Mouse (Mus musculus) MEL (cell line): ENCODE results near the gene Mybpc2.

Experiments
- CTCF ChIP-seq, 3 experiments: IDR thresholded peaks in 2 of 3; conservative IDR thresholded peaks in 1 of 3; 2 replicates each; pipeline ENCODE4 v1.5.1; 2011 to 2012; ENCODE audit warnings: low read length in 3 of 3, low read depth in 2 of 3, mild to moderate bottlenecking in 2 of 3, improper control_type of control experiment in 1 of 3, inconsistent platforms in 1 of 3, mixed read lengths in 1 of 3, moderate library complexity in 1 of 3; ENCODE audit not compliant: control insufficient read depth in 1 of 3, insufficient read depth in 1 of 3, poor library complexity in 1 of 3, severe bottlenecking in 1 of 3
- E2F4 ChIP-seq: IDR thresholded peaks from 2 replicates; pipeline ENCODE4 v1.6.1; 2011; ENCODE audit warnings: low read depth, low read length, improper control_type of control experiment, borderline replicate concordance
- EP300 ChIP-seq, 2 experiments: IDR thresholded peaks; 2 replicates each; pipeline ENCODE4 v1.6.1; 2011; ENCODE audit warnings: improper control_type of control experiment in 2 of 2, low read length in 2 of 2, low read depth in 1 of 2, mild to moderate bottlenecking in 1 of 2
- HCFC1 ChIP-seq: IDR thresholded peaks from 2 replicates; pipeline ENCODE4 v1.6.1; 2012; ENCODE audit warnings: low read depth, mild to moderate bottlenecking, inconsistent platforms, low read length, improper control_type of control experiment, moderate library complexity
- JUND ChIP-seq: IDR thresholded peaks from 2 replicates; pipeline ENCODE4 v1.6.1; 2011; ENCODE audit warnings: low read depth, mild to moderate bottlenecking, improper control_type of control experiment, low read length
- MAFK ChIP-seq: IDR thresholded peaks from 2 replicates; pipeline ENCODE4 v1.6.1; 2011; ENCODE audit warnings: low read depth, mild to moderate bottlenecking, low read length, improper control_type of control experiment, borderline replicate concordance
- POLR2A ChIP-seq, 2 experiments: IDR thresholded peaks; 2 replicates each; pipeline ENCODE4 v1.6.1; 2011 to 2012; ENCODE audit warnings: low read length in 2 of 2, mild to moderate bottlenecking in 2 of 2, control low read depth in 1 of 2, improper control_type of control experiment in 1 of 2, low read depth in 1 of 2, moderate library complexity in 1 of 2; ENCODE audit not compliant: control insufficient read depth in 1 of 2, insufficient read depth in 1 of 2, poor library complexity in 1 of 2
- RAD21 ChIP-seq: IDR thresholded peaks from 2 replicates; pipeline ENCODE4 v1.6.1; 2011; ENCODE audit warnings: mild to moderate bottlenecking, low read depth, low read length, improper control_type of control experiment
- SIN3A ChIP-seq: IDR thresholded peaks from 2 replicates; pipeline ENCODE4 v1.6.1; 2012; ENCODE audit warnings: low read length, improper control_type of control experiment, inconsistent platforms
- UBTF ChIP-seq: IDR thresholded peaks from 2 replicates; pipeline ENCODE4 v1.6.1; 2012; ENCODE audit warnings: low read depth, mild to moderate bottlenecking, inconsistent platforms, low read length, improper control_type of control experiment, moderate library complexity, borderline replicate concordance; ENCODE audit not compliant: insufficient read depth
- USF1 ChIP-seq: IDR thresholded peaks from 2 replicates; pipeline ENCODE4 v1.6.1; 2014; ENCODE audit warnings: low read depth, mild to moderate bottlenecking, inconsistent platforms, low read length, improper control_type of control experiment, moderate library complexity
- USF2 ChIP-seq, 2 experiments: IDR thresholded peaks; 2 replicates each; pipeline ENCODE4 v1.6.1; 2011 to 2012; ENCODE audit warnings: improper control_type of control experiment in 2 of 2, low read length in 2 of 2, borderline replicate concordance in 1 of 2, inconsistent platforms in 1 of 2, low read depth in 1 of 2, mild to moderate bottlenecking in 1 of 2; ENCODE audit not compliant: insufficient read depth in 1 of 2
- ZC3H11A ChIP-seq: IDR thresholded peaks from 2 replicates; pipeline ENCODE4 v1.6.1; 2012; ENCODE audit warnings: low read depth, mild to moderate bottlenecking, inconsistent platforms, low read length, improper control_type of control experiment
- ZMIZ1 ChIP-seq: IDR thresholded peaks from 2 replicates; pipeline ENCODE4 v1.6.1; 2012; ENCODE audit warnings: low read depth, mild to moderate bottlenecking, inconsistent platforms, low read length, improper control_type of control experiment, moderate library complexity

- TF ChIP-seq POLR2A (IDR thresholded peaks at IDR 0.05; ENCODE audit: control insufficient read depth in 1 of 2, insufficient read depth in 1 of 2, low read depth in 1 of 2, low read length in 2 of 2, poor library complexity in 1 of 2) (no peak), CTCF (IDR thresholded peaks at IDR 0.05 in 2 of 3, conservative IDR thresholded peaks at IDR 0.05 in 1 of 3; ENCODE audit: control insufficient read depth in 1 of 3, insufficient read depth in 1 of 3, low read depth in 2 of 3, low read length in 3 of 3, poor library complexity in 1 of 3, severe bottlenecking in 1 of 3) (no peak), SIN3A (no peak), E2F4 (no peak), ZC3H11A (no peak), JUND (no peak), HCFC1 (no peak), RAD21 (no peak), USF2 (IDR thresholded peaks at IDR 0.05; ENCODE audit: borderline replicate concordance in 1 of 2, insufficient read depth in 1 of 2, low read depth in 1 of 2, low read length in 2 of 2) (no peak), USF1 (no peak), UBTF (no peak), EP300 (IDR thresholded peaks at IDR 0.05; ENCODE audit: low read depth in 1 of 2, low read length in 2 of 2) (no peak), MAFK (no peak), ZMIZ1 (no peak)
Observed at GRCm38 (mm10) chr7:44497361-44498055, 26.9 kb downstream of the Mybpc2 start.
